Mouse (Mus musculus) forebrain, embryonic 12.5 days (tissue): ENCODE measurements at regions not wholly inside any gene's neighbourhood (a gene's known extent, or its start where the extent isn't known, plus 50 kb on each side); places are given as distances from the start of the nearest gene placed in this dataset.

Experiments used
- ATAC-seq: fragments of 200-750 bp; cut with Nextera tagmentation; 2 replicates; pipeline ENCODE4 v1.8.0; 2017; ENCODE audit warnings: moderate TSS enrichment; ENCODE audit not compliant: low FRiP score
- H3K27ac ChIP-seq: fragments of 300-500 bp; sonication (generic); 2 replicates; pipeline ENCODE4 v1.5.1; 2016; ENCODE audit warnings: mild to moderate bottlenecking
- H3K27me3 ChIP-seq: fragments of 300-500 bp; sonication (generic); 2 replicates; pipeline ENCODE4 v1.6.1; 2016; ENCODE audit warnings: mild to moderate bottlenecking
- H3K36me3 ChIP-seq: fragments of 300-500 bp; sonication (generic); replicated peaks from 2 replicates; pipeline ENCODE4 v1.6.1; 2016; ENCODE audit warnings: mild to moderate bottlenecking
- H3K4me1 ChIP-seq: fragments of 300-500 bp; sonication (generic); 2 replicates; pipeline ENCODE4 v1.6.1; 2016
- H3K4me2 ChIP-seq: fragments of 300-500 bp; sonication (generic); 2 replicates; pipeline ENCODE4 v1.6.1; 2016; ENCODE audit warnings: mild to moderate bottlenecking, moderate library complexity
- H3K4me3 ChIP-seq: fragments of 300-500 bp; sonication (generic); replicated peaks from 2 replicates; pipeline ENCODE4 v1.5.1; 2016; ENCODE audit warnings: mild to moderate bottlenecking
- H3K9ac ChIP-seq: fragments of 300-500 bp; sonication (generic); 2 replicates; pipeline ENCODE4 v1.6.1; 2016; ENCODE audit warnings: mild to moderate bottlenecking
- H3K9me3 ChIP-seq: fragments of 300-500 bp; sonication (generic); 2 replicates; pipeline ENCODE4 v1.6.1; 2016
- WGBS: fragments of 180-500 bp; shearing (Covaris S2); methylation state at CpG from one replicate; pipeline ENCODE4 v1.1.7; 2016; 5-methylcytosine and 5-hydroxymethylcytosine counted together

DNA sequence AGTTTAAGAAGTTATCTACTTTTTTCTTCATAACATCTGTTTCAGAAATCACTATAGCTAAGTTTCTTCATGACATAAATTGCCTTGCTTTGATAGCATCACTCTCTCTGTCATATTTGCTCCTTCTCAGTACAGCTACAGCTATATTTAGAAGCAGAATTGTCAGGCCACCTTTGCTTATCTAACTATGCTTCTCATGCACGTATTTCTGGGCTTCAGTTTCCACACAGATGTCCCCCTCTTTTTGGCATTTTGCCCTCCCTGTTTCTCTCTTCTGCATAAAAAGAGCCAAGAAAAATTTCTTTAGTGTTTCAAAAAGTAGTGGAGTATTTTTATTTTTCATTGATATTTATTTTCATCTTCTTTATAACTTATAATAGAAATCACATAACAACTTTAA lies 560.9 kb upstream of the Sema6d start:
- Histone ChIP-seq H3K9ac (no peak overlapping the region), H3K27me3 (no peaks in the 10 kb centered on the region), H3K27ac (no peak overlapping the region), H3K4me2 (no peak overlapping the region), H3K9me3 (no peaks in the 10 kb centered on the region), H3K4me1 (no peaks in the 10 kb centered on the region; the same call in 1 of the 2 replicates), H3K4me3 (no peak overlapping the region), H3K36me3 (no peaks in the 10 kb centered on the region)
- 78% methylated on average over 1 of the region's 1 CpGs for WGBS
- no peak for ATAC-seq

DNA sequence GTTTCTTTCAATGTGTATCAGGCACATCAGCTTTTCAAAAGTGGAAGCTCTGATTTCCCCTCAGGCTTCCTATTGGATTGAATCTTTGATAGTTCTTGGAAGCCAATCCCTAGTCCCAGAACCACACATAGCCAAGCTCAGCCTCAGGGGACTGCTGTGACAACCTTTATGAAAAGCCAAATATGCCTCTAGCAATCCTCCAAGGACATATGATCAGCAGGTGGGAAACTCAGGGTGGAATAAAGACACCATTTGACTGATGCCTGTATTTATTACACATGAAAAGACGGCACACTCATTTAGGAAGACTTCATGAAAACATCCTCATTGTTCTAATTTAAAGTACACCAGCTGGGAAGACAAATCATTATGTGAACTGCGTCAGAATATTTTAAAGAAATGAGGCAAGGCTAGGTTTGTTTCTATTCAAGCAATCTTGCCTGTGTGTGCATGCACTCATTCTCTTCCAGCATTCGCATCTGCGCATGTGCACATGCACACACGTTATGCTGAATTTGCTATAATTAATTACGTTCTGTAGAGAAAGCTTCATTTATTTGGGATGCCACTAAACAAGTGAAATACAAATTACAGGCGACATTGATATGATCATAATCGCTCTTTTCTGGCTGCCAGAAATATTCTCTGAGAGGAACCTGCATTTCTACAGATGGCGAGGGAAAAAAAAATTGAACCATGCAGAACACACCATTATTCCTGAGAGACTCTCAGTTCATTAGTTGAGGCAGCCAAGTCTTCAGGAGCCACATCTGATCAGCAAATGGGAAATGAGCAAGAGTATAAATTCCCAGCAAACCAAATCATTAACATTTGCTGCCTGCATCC lies 556.6 kb upstream of the Sema6d start:
- Histone ChIP-seq H3K4me2 (no peak overlapping the region), H3K27ac (no peak overlapping the region), H3K36me3 (no peaks in the 10 kb centered on the region), H3K4me1 (no peaks in the 10 kb centered on the region; the same call in 1 of the 2 replicates), H3K9ac (no peak overlapping the region), H3K27me3 (no peaks in the 10 kb centered on the region), H3K4me3 (no peak overlapping the region), H3K9me3 (no peaks in the 10 kb centered on the region)
- WGBS, result 65% methylated on average over 9 of the region's 9 CpGs
- 0 out of 2 replicates have a peak, but pooled peaks have one; percentile 46 for ATAC-seq

DNA sequence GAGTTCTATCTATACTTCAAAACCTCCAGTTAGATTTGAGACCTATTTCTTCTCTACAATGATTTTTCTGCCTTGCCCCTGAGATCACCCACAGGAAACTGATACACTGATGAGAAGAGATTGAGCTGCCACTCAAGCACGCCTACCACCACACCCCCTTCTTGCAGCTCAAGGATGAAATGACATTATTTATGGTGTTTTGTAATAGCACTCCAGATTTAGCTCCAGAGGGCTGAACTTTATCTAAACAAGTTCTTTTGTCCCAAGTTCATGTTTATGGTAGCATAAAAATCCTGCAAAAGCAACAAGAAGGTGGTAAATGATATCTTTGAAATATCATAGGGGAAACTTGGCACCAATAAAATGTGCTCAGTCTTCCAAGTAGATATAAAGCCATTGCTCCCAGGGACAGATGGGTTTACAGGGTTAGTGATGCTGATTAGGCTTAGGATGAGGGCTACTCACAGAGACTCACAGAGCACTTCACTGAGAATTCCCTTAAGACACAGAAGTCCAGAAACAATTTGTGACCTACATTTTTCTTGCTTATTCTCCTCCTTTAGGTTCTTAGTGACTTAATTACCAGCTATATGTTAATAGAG lies 538.4 kb upstream of the Sema6d start:
- no peak for ATAC-seq

DNA sequence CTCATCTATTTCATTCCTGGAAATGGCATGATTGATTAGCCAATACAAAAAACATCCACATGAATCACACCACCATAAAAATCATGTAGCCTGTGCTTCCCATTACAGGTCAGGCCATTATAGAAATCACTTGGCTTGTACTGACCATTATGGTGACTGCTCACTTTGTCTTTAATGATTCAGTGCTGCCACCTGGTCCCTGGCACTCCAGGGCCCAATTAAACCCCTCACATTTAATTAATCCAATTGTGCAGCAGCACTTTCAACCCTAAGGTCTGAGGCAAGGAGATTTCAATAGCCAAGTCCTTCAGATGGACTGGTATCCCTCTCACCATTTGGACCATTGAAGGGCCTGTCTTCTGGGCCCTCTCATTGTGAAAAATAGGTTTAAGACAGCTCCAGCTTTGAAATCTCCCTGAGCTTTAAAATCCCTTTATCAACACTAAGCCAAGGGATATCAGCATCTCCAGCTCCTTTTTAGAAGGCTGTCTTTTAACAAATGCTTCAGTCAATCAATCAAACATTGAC lies 531.6 kb upstream of the Sema6d start:
- H3K4me2 ChIP-seq, result no peak overlapping the region
- no peak overlapping the region for H3K27ac ChIP-seq
- H3K4me1 ChIP-seq, result no peaks in the 10 kb centered on the region
- H3K9me3 ChIP-seq, result no peaks in the 10 kb centered on the region
- no peak overlapping the region for H3K9ac ChIP-seq
- H3K4me3 ChIP-seq, result no peak overlapping the region
- H3K36me3 ChIP-seq, result no peaks in the 10 kb centered on the region
- no peak for ATAC-seq
- H3K27me3 ChIP-seq, result no peaks in the 10 kb centered on the region

More for the DNA sequence above, 538.4 kb upstream of the Sema6d start:
- H3K9ac ChIP-seq, result no peak overlapping the region
- H3K4me2 ChIP-seq, result no peak overlapping the region
- H3K4me1 ChIP-seq, result no peaks in the 10 kb centered on the region
- H3K9me3 ChIP-seq, result no peaks in the 10 kb centered on the region
- no peak overlapping the region for H3K4me3 ChIP-seq
- no peaks in the 10 kb centered on the region for H3K36me3 ChIP-seq
- WGBS, result 77% methylated on average over 1 of the region's 1 CpGs
- no peak overlapping the region for H3K27ac ChIP-seq
- no peaks in the 10 kb centered on the region for H3K27me3 ChIP-seq
